Mouse (Mus musculus): ENCODE results near the gene Gm47289. TPM values are rescaled to one million over a fixed set of nuclear protein-coding genes. Genes with fewer than 3 reads are reported as not detected.

Gene Gm47289
- total RNA-seq, 2 experiments from 2014 or later: not detected

DNA sequence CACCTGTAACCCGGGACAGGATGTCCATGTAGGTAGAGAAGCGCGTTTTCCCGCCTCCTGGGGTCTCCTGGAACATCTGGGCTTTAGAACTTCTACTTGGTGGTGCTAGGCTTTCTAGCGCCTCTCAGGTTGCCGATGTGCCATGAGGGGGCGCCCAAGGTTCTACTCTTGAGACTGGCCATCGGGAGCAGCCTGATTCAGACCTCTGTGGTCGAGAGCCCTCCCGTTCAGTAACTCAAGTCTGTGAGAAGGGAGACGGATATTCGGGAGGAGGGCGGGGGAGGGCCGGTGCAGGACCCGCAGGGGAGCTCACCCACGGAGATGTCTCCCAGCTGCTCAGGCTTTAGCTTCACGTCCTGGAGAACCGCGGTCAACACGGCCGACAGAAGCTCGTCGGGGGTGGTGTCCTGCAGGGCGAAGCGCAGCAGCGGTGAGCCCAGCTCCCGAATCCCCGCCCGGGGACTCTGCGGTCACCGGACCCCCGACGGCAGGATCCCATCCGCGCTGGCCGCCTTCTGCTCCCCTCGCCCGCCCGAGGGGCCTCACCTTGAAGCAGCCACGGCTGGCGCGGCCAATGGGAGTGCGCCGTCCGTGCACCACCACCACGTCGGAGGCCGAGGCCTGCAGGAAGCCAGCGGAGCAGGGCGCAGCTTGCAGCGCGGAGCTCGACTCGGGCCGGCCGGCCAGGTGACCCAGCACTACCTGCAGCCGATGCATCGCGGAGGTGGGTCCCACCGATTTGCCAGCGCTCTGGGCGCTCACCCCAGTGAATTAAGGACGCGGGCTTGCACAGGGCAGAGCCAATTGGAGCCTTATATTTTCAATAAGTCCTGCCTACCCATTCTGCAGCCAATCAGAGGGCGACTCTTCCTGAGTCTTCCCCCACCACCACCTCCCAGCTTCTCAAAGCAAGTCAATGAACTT, 2.4 kb upstream of the Gm47289 start, which contains the start of gene Acaa1b:
Gene Acaa1b (minus strand): TSS at position 816 of the 924 bp plus-strand sequence.
- DNase-seq: peak; percentile 66 to 74
- intact Hi-C loops (cut with DNase I): loop anchor here (1.0 to 5.0 kb wide), 2 partner anchors 36 to 196 kb away; no protein-coding TSS in a partner anchor

DNA sequence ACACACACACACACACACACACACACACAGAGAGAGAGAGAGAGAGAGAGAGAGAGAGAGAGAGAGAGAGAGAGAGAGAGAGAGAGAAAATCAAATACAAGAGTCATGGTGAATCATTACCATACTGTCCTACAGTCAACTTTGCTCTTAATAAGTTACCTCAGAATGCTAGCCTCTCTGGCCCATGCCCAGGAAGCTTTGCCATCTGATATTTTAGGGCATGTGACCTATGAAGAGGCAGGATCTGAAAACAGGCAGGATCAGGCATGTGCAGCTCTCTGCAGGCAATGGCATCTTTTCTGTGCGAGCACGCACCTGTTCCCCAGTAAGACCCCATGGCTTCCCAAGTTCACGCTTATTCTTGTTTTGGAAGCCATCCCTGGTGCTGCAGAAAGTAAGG, 1.7 kb downstream of the Gm47289 start:
- intact Hi-C loops (cut with DNase I): no loop called here
- DNase-seq: no peak

DNA sequence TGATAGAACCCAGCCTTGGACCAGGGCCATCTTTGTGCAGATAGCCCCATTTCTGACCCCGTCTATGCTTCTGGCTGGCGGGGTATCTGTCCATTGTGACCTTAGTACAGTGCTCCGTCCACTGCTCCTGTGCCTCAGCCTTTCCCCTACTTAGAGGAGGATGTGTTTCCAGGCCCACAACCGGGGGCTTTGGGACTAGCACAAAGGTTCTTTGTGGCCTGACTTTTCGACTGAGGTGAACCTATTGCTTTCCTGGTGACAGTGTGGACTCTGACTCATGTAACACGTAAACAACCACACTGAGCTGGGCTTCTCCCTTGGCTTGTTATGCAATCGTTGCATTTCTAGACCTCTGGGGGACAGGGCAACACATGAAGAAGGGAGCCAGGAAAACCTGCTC, 5.8 kb downstream of the Gm47289 start:
- no peak for DNase-seq
- intact Hi-C loops (cut with DNase I): no loop called here

DNA sequence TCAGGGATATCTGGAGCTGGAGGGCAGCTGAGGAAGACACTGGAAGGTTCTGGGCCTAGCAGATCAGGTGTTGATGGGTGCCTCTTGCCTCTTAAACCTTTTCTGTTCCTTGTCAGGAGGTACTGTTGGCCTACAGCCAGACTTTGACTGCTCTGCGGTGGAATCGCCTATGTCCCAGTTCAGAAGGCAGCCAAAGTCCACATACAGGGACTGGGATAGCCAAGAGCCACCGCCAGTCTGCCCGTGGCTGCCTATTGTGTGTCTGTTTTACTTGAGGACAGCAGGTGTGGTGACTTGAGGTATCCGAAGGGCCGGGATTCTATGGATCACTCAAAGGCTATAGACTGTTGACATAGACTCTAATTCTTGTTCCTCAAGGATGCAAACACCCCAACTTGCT, 6.6 kb downstream of the Gm47289 start:
- DNase-seq: no peak
- intact Hi-C loops (cut with DNase I): no loop called here

DNA sequence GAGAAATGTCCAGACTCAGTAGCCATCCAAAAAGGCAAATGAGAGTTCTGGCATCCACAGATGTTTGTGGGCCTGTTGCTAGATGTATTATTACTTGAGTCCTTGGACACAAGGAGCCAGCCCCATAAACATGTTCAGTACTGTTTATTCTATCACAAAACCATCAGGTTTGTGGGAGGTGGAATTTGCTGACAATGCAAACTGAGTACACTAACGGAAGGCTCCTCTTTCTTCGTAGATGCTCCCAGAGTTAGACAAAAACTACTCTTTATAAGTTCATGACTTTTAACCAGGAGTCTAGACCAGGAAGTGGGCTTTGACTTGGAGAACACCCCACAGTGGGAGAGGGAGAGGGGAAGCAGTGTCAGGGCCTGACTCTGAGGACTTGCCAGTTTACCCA, 8.6 kb downstream of the Gm47289 start:
- intact Hi-C loops (cut with DNase I): no loop called here
- no peak for DNase-seq

DNA sequence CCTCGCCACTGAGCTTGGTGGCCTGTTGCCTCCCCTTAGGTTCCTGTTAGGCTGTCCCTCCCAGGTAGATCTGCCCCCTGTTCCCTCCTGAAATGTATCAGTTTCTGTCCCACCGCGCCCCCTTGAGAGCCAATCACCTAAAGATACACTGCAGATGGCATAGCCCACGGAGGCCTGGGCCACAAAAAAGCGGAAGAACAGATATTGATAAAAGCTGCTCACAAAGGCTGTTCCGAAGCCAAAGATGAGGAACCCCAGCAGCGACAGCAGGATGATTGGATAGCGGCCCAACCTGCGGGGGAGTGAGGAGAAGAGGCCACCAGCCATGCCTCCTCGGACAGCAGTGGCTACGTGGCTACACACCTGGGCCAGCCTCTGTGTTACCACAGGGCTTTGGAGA, 20.3 kb downstream of the Gm47289 start:
- intact Hi-C loops (cut with DNase I): no loop called here
- DNase-seq: no peak

DNA sequence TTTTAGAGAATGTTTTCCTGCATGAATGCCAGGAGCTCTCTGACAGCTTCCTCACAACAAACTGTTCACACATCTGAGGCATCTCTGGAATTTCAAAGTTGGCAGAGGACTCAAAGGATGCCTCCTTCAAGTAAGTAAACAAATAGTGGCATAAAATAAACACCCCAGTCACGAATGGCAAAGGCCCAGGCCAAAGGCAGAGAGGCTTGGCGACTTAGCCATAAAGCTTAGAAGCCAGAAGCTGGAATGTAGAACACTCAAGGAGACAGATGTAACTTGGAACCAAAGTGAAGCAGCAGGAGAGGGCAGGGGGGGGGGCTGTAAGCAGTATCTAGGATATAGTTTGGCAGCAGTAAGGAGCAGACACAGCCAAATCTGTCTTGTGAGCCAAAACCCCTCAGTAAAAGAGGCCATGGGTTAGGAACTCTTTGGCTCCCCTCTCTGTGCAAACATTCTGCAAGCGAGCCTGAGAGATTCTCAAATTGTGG, 22.3 kb downstream of the Gm47289 start:
- intact Hi-C loops (cut with DNase I): no loop called here
- no peak for DNase-seq

DNA sequence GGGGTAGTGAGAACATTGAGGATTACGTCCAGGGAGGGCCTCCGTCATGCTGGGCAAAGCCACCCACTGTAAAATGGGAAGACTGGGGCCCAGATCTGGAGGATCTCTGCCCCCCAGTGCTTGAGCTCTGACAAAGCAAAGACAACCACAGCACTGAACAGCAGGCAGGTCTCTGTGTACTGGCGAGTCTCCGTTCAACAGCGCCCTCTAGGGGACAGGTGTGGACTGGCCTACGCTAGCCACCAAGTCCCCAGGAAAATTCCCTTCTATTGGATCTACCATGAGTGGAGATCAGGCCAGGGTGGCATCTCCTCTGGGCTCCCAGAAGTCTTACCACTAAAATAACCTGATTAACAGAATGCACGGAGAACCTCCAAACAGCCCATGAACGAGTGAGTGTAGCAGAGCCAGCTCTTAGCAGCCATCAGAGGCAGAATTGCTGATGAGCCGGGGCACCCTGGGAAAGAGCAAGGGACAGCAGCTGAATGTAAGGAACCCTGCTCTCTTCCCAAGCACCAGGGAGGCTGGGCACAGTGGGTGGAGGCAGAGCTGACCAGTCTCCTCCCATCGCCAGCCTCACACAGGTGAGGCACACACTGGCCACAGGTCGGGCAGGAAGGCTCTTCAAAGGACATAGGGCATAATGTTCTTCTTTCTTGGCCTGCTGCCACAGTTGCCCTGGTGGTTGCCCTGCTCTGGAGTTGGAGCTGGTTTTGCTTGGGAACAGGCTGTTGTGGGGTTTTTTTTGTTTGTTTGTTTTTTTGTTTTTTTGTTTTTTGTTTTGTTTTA, 33.4 kb downstream of the Gm47289 start:
- DNase-seq: peak in 1 of 2 experiments; percentile 17
- intact Hi-C loops (cut with DNase I): loop anchor here (5.0 kb wide), 1 partner anchor 35 kb away; the partner anchor contains the start of genes Acaa1b and Gm47289

DNA sequence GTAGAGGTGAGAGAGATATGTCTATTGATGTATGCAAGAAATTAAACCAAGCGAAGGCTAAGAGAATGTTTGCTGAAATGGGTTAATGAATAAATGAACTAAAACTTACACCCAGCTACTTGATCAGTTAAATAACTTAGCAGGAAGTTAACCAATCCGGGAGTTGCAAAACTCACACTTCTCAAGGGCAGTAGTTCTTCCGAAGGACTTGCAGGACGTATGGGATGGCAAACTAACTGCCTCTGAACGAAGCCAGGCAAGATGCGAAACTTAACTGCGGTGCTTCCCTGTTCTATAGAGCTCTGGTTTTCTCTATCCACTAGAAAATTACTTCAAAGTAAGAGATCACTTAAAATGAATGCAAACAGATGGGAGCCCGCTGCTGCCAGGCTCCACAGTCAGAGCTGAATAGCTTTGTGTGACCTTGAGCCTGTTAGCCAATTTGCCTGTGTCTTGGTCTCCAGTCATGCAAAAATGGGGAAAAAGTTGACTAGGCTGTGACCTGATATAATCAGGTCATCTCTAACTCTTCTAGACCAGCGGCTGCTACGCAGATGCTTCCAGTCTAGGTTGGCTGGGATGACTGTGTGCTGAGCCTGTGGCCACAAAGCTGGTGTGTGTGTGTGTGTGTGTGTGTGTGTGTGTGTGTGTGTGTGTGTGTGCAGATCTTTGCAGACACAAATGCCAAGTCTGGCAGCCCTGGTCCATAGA, 40.3 kb downstream of the Gm47289 start:
- intact Hi-C loops (cut with DNase I): no loop called here
- DNase-seq: no peak

DNA sequence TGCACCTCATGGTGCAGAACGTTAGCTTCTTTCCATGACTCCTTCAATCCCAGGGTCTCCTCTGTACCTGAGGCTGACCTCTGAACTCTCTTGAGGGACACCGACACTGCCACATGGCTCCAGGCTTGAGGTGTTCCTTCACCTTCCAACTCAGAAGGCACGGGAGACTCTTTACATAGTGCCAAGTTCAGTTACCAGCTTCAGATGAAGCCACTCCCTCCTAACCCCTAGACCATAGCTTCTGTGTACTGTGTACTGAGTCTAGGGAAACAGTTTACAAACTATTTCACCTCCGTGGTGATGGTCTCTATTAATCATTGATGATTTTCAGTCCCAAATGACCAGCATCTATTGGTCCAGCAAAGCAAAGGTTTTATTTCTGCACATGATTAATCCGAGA, 42.7 kb downstream of the Gm47289 start:
- no peak for DNase-seq
- intact Hi-C loops (cut with DNase I): no loop called here

DNA sequence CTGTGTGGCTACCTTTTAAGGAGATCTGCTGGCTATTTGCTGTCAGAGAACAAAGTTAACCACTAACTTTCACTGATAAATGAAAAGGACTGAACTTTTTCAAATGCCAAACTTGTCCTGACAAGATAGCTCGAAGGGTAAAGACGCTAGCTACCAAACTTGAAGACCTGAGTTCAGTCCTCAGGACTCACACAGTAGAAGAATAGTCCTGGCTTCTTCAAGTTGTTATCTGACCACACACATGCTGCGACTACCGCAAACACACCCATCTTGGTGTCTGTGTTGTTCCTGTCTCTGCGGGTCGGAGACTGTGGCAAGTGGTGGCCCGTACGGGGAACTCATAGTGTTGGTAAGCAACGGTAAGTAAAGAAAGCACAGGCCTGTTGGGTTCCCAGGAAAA, 44.7 kb downstream of the Gm47289 start:
- DNase-seq: no peak
- intact Hi-C loops (cut with DNase I): no loop called here

DNA sequence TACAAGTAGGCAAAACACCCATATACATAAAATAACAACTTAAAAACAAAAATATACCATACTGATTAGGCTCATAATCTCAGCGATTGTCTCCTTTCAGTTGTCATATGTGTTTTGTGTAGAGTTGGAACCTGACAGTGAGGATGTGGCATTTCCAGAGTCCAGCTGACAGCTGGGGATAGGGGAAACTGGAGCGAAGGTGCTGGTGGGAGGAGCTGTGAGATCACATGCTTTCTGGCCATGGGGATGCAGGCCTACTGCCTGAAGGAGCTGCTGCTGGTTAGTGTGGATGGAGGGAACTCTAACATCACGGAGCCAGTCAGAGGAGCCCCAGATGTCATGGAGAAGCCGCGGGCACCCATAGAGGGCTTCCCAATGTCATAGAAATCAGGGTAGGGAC, 46.8 kb downstream of the Gm47289 start:
- no peak for DNase-seq

DNA sequence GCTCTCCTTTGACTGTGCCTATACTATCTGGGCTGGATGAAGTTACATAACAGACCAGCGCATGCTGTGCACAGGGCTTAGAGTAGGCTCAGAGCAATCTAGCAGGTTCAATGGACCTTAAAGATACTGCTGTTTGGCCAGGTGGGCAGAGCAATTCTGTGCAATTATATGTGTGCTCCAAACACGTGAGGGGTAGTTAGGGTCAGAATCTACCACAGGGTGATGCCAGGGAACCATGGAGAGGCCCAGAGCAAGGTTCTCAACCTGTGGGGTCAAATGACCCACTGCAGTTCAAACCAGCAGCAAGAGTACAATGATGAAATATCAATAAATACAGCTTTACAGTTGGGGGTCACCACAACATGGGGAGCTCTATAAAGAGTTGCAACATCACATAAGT, 47.7 kb downstream of the Gm47289 start:
- no peak for DNase-seq

More for the DNA sequence above, 46.8 kb downstream of the Gm47289 start:
- intact Hi-C loops (cut with DNase I): no loop called here

DNA sequence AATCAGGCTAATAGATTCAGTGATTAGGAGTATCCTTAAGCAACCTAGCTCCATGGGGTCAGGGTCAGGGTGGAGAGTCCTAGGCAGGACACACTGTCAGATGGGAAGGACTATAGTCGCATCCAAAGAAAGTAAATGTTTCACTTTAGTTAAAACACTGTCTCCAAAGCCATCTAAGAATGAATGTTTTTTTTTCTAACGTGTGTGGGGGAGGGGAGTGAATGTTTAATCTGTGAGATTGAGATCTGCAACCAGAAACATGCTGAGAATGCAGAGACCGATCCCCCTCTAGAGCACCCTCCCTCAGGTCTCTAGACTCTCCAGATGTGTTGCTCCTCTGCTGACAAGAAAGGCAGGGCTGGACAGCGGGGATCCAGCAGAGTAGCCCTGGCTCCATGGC, 48.2 kb downstream of the Gm47289 start:
- intact Hi-C loops (cut with DNase I): no loop called here

More for the DNA sequence above, 47.7 kb downstream of the Gm47289 start:
- intact Hi-C loops (cut with DNase I): no loop called here

DNA sequence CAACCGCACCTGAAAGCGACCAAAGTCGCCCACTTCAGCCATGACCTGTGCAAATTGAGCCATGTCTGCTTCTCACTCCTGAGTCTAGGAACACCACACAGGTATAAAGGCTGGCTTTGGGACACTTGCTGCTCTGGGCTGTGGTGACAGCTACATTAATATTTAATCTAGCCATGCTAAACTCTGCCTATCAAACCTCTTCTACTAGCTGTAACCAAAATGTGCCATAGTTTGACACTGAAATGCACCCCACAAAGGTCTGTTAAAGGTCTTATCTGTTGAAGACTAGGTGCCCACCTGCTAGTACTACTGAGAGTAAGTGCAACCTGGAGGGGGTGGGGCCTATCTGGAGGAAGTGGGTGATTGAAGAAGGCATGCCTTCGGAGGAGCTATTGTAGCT, 50.0 kb downstream of the Gm47289 start, which contains the start of gene Slc22a13:
Gene Slc22a13 (minus strand): TSS at position 101 of the 400 bp plus-strand sequence.
- intact Hi-C loops (cut with DNase I): no loop called here
- no peak for DNase-seq

More for the DNA sequence above, 48.2 kb downstream of the Gm47289 start:
- DNase-seq: no peak

Other genes starting within 250 kb of the Gm47289 start
- 1 to 10 TPM; 4.9 to 5.1 TPM for gene Ctdspl, start 232.7 kb upstream of the Gm47289 start, total RNA-seq (2021)
- gene Vill, start 106.4 kb upstream of the Gm47289 start, total RNA-seq (2021): under 1 TPM; 0.18 to 0.81 TPM
- gene Plcd1, start 65.7 kb upstream of the Gm47289 start, total RNA-seq (2021): 1 to 10 TPM; 8.2 to 9.0 TPM
- not detected for gene Dlec1, start 56.7 kb upstream of the Gm47289 start, total RNA-seq (2021)
- under 1 TPM; 0.31 to 0.54 TPM for gene Acaa1b, start 2.1 kb upstream of the Gm47289 start, total RNA-seq (2021)
- gene Slc22a13, start 49.9 kb downstream of the Gm47289 start, total RNA-seq (2021): under 1 TPM in 1 of 2 experiments, not detected in 1; 0.13 TPM
- gene Oxsr1, start 163.3 kb downstream of the Gm47289 start, total RNA-seq (2021): 10 to 100 TPM; 48.4 to 51.0 TPM
- gene Acaa1a, start 180.5 kb downstream of the Gm47289 start, total RNA-seq (2021): 10 to 100 TPM; 35.4 to 38.2 TPM
- gene Myd88, start 182.2 kb downstream of the Gm47289 start, total RNA-seq (2021): 1 to 10 TPM; 4.1 to 5.0 TPM
- gene Xylb, start 198.2 kb downstream of the Gm47289 start, total RNA-seq (2021): under 1 TPM in 1 of 2 experiments, not detected in 1; 0.37 TPM
- gene Slc22a14, start 206.4 kb downstream of the Gm47289 start, total RNA-seq (2021): not detected
- gene Acvr2b, start 243.0 kb downstream of the Gm47289 start, total RNA-seq (2021): 10 to 100 TPM; 11.5 to 15.0 TPM

Measured in gastrocnemius, postnatal 36 days (tissue).